Comparison of ENCODE assay signal across 17 mouse cellular contexts in the genomic region with DNA sequence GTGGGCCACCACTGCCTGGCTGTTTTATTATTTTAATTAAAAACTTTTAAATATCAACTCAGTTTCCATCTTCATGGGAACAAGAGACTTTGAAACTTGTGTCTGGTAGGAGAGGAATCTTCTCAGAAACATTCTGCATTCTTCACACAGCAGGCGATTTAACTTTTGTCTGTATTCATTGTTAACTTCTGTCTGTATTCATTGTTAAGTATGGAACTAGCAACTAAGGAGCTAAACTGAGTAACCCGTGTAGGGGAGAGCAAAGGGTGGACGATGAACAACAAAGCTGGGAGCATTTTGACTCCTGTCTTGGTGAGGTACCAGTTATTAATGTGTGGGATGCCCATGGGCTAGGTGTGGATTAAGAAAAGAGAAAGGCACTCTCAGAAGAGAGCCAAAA.
"Had no signal": no experiment of that assay in that cellular context is flagged by ENCODE, and none has a peak within 500 bp of the region (broad histone marks: within the 10 kb centered on the region; RNA-seq: fewer than 3 reads in every experiment).

No protein-coding gene starts in this region.

- H3K36me3 ChIP-seq: midbrain, embryonic 10.5 days; neural tube, embryonic 12.5 days; neural tube, embryonic 15.5 days had no signal

- DNase-seq: lung, adult 18-20 months; lung, embryonic 14.5 days; lung, postnatal 10 days; lung, postnatal 4 days; retina, postnatal 1 day; right cerebral cortex, adult 18-20 months; right cerebral cortex, postnatal 25 days; right cerebral cortex, postnatal 4 days; spleen, adult 18-20 months; thymus, adult 18-20 months; thymus, postnatal 25 days; thymus, postnatal 4 days had no signal

- H3K27me3 ChIP-seq: neural tube, embryonic 12.5 days; neural tube, embryonic 15.5 days had no signal

- H3K4me3 ChIP-seq: midbrain, embryonic 10.5 days; myocyte; neural tube, embryonic 12.5 days; neural tube, embryonic 15.5 days had no signal

- H3K9me3 ChIP-seq: midbrain, embryonic 10.5 days; neural tube, embryonic 12.5 days; neural tube, embryonic 15.5 days had no signal

- H3K27ac ChIP-seq: liver, embryonic 14.5 days; midbrain, embryonic 10.5 days; neural tube, embryonic 12.5 days; neural tube, embryonic 15.5 days had no signal

- H3K4me2 ChIP-seq: lung, embryonic 14.5 days; neural tube, embryonic 12.5 days; neural tube, embryonic 15.5 days had no signal

- H3K9ac ChIP-seq: liver, embryonic 14.5 days; lung, embryonic 14.5 days; neural tube, embryonic 12.5 days; neural tube, embryonic 15.5 days had no signal

- H3K4me1 ChIP-seq: midbrain, embryonic 10.5 days; neural tube, embryonic 12.5 days had no signal
